Mouse (Mus musculus): ENCODE results near the gene Wdr38. TPM values are rescaled to one million over a fixed set of nuclear protein-coding genes. Genes with fewer than 3 reads are reported as not detected.

The Wdr38 gene
- polyA plus RNA-seq, 1 experiment = 1.1 TPM

Other genes starting within 250 kb of the Wdr38 start
- gene Nr6a1, start 69.8 kb upstream of the Wdr38 start, polyA plus RNA-seq (2012; rRNA removed) = 5.3 and 5.4 TPM in 2 replicates
- 7.7 and 12.3 TPM in 2 replicates for gene Olfml2a, start 65.5 kb upstream of the Wdr38 start, polyA plus RNA-seq (2012; rRNA removed)
- 72.3 and 79.9 TPM in 2 replicates for gene Arpc5l, start 7.9 kb downstream of the Wdr38 start, polyA plus RNA-seq (2012; rRNA removed)
- 609 and 648 TPM in 2 replicates for gene Rpl35, start 8.1 kb downstream of the Wdr38 start, polyA plus RNA-seq (2012; rRNA removed)
- gene Golga1, start 68.1 kb downstream of the Wdr38 start, polyA plus RNA-seq (2012; rRNA removed) = 27.6 and 33.4 TPM in 2 replicates
- gene Scai, start 193.3 kb downstream of the Wdr38 start, polyA plus RNA-seq (2012; rRNA removed) = 5.0 and 5.7 TPM in 2 replicates
- gene Ppp6c, start 229.0 kb downstream of the Wdr38 start, polyA plus RNA-seq (2012; rRNA removed) = 48.7 and 51.5 TPM in 2 replicates